Mouse (Mus musculus): ENCODE data around the gene Ttc9c. TPM values are rescaled to one million over a fixed set of nuclear protein-coding genes. Genes with fewer than 3 reads are reported as not detected.
A peak's percentile ranks its signal among the peaks of the same experiment; 100 is the strongest.

The Ttc9c gene
- 52.8 and 68.7 TPM in 2 replicates for polyA plus RNA-seq (2011; ENCODE audit: insufficient read length, low read depth, missing spikeins)

DNA sequence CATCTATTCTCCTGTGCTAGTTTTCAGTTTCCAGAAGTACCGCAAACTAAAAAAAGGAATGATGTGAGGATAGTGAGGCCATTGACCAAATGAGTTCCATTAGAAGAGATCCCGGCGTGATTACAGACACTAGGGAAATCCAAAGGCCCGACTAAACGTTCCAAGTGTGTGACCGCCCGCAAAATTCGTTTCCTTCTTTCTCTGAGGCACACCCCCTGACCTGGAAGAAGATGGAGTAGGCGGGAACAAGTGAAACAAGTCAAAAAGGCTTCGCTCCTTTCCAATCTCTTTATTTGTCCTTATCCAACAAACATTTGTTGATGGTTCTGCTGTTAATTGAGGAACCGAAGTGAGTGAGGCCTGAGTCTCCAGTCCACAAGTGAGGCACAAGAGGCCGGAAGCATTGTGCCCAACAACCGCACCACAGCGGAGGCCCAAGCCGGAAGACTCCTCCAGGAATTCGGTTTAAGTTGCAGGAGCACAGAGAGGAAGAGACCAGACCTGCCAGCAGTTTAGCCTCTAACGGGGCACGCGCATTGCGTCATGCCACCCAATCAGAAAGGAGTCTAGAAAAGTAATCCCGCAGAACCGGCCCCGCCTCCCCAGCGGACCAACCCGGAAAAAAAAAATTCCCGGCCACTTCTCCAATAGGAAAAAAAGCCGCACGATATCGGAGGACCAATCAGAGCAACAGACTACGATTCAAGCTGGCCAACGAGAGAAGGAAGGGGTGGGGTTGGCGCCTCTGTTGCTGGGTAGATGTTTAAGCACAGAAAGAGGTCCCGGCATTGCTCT lies at the start of gene Ttc9c:
TSS of gene Ttc9c (minus strand) at position 533 of the 795 bp plus-strand sequence.
- TF ChIP-seq CTCF (IDR thresholded peaks at IDR 0.05; ENCODE audit: borderline replicate concordance, insufficient read depth, low read length) (no peak), POLR2A (IDR thresholded peaks at IDR 0.05; ENCODE audit: low read depth, low read length) (peak; percentile 81)
- H3K4me1 ChIP-seq (ENCODE audit: control insufficient read depth, insufficient read depth, low read length): no peaks in the 10 kb centered on the region; the same call in 1 of the 2 replicates
- peak within 1 kb of the TSS; percentile 95 for H3K4me3 ChIP-seq (ENCODE audit: insufficient read depth, low read length)
- peak within 1 kb of the TSS; percentile 97 for H3K27ac ChIP-seq (ENCODE audit: insufficient read depth, low read length)

- Histone ChIP-seq H3K4me1 (ENCODE audit: control insufficient read depth, insufficient read depth, low read length) (no peaks in the 10 kb centered on the region), H3K4me3 (ENCODE audit: insufficient read depth, low read length) (no peak overlapping the region), H3K27ac (ENCODE audit: insufficient read depth, low read length) (no peak overlapping the region)
- TF ChIP-seq CTCF (IDR thresholded peaks at IDR 0.05; ENCODE audit: borderline replicate concordance, insufficient read depth, low read length): no peak
- no peak for TF ChIP-seq POLR2A (IDR thresholded peaks at IDR 0.05; ENCODE audit: low read depth, low read length)
Observed at GRCm38 (mm10) chr19:8864265-8864664, 45.1 kb upstream of the Ttc9c start.

DNA sequence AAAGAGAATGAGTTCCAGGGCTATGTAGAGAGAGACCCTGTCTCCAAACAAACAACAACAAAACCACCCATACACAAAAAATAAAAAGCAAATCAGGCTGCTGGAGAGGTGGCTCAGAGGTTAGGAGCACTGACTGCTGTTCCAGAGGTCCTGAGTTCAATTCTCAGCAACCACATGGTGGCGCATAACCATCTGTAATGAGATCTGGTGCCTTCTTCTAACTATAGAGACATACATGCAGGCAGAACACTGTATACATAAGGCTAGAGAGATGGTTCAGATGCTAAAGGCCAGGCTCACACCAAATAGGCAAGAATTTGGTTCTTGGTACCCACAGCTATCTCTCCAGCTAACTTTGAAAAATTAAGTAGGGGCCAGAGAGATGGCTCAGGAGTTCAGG lies 39.9 kb upstream of the Ttc9c start:
- no peaks in the 10 kb centered on the region for H3K4me1 ChIP-seq (ENCODE audit: control insufficient read depth, insufficient read depth, low read length)
- no peak overlapping the region for H3K27ac ChIP-seq (ENCODE audit: insufficient read depth, low read length)
- TF ChIP-seq POLR2A (IDR thresholded peaks at IDR 0.05; ENCODE audit: low read depth, low read length) (no peak), CTCF (IDR thresholded peaks at IDR 0.05; ENCODE audit: borderline replicate concordance, insufficient read depth, low read length) (no peak)
- no peak overlapping the region for H3K4me3 ChIP-seq (ENCODE audit: insufficient read depth, low read length)

DNA sequence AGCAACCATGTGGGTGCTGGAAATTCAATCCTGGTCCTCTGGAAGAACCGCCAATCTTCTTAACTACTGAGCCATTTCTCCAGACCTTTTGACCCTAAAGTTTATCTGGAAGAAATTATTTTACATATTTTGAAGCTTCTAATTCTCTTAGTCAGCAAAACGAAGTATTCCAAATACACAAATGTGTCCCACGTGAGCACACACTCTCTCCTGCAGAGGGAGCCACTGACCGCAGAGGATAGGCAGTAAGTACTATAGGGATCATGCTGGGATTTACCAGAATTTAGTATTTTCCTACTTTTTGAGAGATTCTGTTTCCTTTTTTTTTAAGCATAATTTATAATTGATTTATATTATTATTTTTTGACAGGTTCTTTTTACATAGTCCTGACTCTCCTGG lies 38.6 kb upstream of the Ttc9c start:
- H3K4me3 ChIP-seq (ENCODE audit: insufficient read depth, low read length): no peak overlapping the region
- no peak overlapping the region for H3K27ac ChIP-seq (ENCODE audit: insufficient read depth, low read length)
- TF ChIP-seq CTCF (IDR thresholded peaks at IDR 0.05; ENCODE audit: borderline replicate concordance, insufficient read depth, low read length): peak; percentile 70; the same call in 1 of the 2 replicates
- no peak for TF ChIP-seq POLR2A (IDR thresholded peaks at IDR 0.05; ENCODE audit: low read depth, low read length)
- H3K4me1 ChIP-seq (ENCODE audit: control insufficient read depth, insufficient read depth, low read length): no peaks in the 10 kb centered on the region

DNA sequence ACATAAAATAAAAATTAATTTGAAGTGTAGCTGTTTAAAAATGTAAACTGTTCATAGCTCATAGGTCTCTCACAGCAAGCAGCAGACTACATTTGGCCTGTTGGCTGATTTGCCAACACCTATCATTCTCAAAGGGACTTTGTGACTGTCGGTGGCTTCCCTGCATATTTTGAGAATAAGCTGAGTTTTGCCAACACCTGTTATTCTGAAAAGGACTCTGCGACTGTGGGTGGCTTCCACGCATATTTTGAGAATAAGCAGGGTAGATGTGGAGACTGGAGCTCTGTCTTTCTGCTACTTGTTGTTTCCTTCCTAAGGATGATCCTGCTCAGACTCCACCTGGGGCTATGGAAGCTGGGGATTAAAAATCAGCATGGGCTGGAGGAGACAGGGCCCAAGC lies 34.0 kb upstream of the Ttc9c start:
- TF ChIP-seq POLR2A (IDR thresholded peaks at IDR 0.05; ENCODE audit: low read depth, low read length) (no peak), CTCF (IDR thresholded peaks at IDR 0.05; ENCODE audit: borderline replicate concordance, insufficient read depth, low read length) (no peak)
- Histone ChIP-seq H3K4me1 (ENCODE audit: control insufficient read depth, insufficient read depth, low read length) (0 out of 2 replicates have a peak, but pooled peaks cover 2% of the 10 kb centered on the region), H3K4me3 (ENCODE audit: insufficient read depth, low read length) (no peak overlapping the region), H3K27ac (ENCODE audit: insufficient read depth, low read length) (no peak overlapping the region)

DNA sequence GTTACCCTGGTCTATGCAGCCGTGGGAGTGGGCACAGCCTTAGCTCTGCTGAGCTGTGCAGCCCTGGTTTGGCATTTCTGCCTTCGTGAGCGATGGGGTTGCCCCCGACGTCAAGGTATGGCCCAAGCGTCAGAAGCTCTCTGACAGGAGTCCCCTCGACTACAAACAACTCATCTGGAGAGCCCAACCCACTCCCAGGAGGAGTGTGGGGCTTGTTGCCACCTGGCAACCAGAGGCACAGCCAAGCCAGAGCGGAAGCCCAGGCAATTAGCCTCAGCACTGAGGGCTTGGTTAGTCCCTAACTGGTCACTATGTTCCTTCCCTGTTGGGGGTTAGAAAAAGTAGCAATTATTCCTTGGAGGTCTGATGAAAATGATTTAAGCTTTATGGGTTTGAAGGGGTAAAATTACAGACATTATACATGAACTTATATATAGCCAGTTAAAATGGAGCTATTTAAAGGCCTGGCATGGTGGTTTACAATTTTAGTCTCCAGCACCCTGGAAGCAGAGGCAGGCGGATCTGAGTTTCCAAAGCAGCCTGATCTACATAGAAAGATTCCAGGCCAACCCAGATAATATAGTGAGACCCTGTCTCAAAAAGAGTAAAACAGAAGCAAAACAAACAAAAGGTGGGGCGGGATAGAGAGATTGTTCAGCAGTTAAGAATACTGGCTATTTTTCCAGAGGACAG lies 33.2 kb upstream of the Ttc9c start:
- no peak for TF ChIP-seq CTCF (IDR thresholded peaks at IDR 0.05; ENCODE audit: borderline replicate concordance, insufficient read depth, low read length)
- no peak for TF ChIP-seq POLR2A (IDR thresholded peaks at IDR 0.05; ENCODE audit: low read depth, low read length)
- Histone ChIP-seq H3K4me3 (ENCODE audit: insufficient read depth, low read length) (no peak overlapping the region), H3K27ac (ENCODE audit: insufficient read depth, low read length) (no peak overlapping the region), H3K4me1 (ENCODE audit: control insufficient read depth, insufficient read depth, low read length) (0 out of 2 replicates have a peak, but pooled peaks cover 2% of the 10 kb centered on the region)

DNA sequence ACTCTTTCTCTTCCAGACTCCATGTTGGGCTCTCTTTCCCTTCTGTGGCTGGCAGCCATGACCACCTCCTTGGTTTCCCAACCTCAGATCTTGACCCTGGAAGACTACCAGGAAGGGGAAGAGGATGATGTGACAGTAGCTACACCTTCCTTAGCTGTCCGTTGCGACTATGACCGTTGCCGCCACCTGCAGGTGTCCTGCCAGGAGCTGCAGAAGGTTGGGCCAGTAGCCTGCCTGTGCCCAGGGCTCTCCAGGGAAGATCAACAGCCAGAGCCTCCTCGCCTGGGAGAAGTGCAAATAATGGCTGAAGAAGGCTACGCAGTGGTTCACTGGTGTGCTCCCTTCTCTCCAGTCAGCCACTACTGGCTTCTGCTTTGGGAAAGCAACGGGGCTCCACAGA lies 32.5 kb upstream of the Ttc9c start:
- Histone ChIP-seq H3K4me3 (ENCODE audit: insufficient read depth, low read length) (no peak overlapping the region), H3K27ac (ENCODE audit: insufficient read depth, low read length) (no peak overlapping the region), H3K4me1 (ENCODE audit: control insufficient read depth, insufficient read depth, low read length) (0 out of 2 replicates have a peak, but pooled peaks cover 2% of the 10 kb centered on the region)
- TF ChIP-seq POLR2A (IDR thresholded peaks at IDR 0.05; ENCODE audit: low read depth, low read length) (no peak), CTCF (IDR thresholded peaks at IDR 0.05; ENCODE audit: borderline replicate concordance, insufficient read depth, low read length) (no peak)

DNA sequence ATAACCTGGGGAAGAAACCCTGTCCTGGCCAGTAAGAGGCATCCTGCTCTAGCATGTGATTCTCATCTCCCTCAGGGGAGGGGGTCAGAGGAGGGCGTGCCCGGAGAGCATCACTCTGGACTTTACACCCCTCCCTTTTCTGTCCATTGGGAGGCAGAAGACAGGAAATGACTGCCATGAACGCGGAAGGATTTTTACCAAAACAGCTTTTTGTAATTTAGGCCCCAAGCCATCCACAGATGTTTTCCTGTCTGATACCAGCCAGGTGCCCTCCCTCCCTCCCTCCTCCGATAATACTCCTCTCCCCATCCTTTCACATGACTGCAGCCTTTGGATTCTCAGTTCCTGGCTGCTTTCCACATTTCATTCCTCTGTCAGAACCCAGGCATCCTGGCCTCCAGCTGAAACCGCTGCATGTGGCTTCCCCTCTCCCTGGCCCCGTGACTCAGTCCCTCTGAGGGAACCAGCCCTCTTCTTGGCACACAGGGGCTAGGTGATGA lies 31.3 kb upstream of the Ttc9c start, which contains the start of gene Lrrn4cl:
TSS of gene Lrrn4cl (plus strand) at position 367 of the 500 bp plus-strand sequence.
- Histone ChIP-seq H3K4me1 (ENCODE audit: control insufficient read depth, insufficient read depth, low read length) (0 out of 2 replicates have a peak, but pooled peaks cover 2% of the 10 kb centered on the region), H3K4me3 (ENCODE audit: insufficient read depth, low read length) (no peak within 1 kb of the TSS), H3K27ac (ENCODE audit: insufficient read depth, low read length) (peak within 1 kb of the TSS; percentile 64)
- TF ChIP-seq POLR2A (IDR thresholded peaks at IDR 0.05; ENCODE audit: low read depth, low read length) (peak; percentile 3; the same call in 1 of the 2 replicates), CTCF (IDR thresholded peaks at IDR 0.05; ENCODE audit: borderline replicate concordance, insufficient read depth, low read length) (no peak)

DNA sequence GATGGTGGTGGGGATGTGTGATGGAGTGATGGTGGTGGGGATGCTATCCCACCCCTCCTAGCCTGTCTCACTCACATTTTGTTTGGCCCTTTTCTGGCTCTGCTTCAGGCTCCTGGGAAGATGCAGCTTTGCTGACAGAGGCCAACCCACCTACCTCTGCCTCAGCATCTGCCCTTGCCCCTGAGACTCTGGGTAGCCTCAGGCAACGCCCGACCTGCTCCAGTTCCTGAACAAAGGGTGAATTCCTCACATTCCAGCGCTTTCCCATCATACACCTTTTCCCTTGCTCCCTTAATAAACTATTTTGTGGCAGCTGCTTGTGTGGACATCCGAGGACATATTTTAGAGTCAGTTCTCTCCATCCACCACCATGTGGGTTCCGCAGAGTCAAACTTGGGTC lies 29.2 kb upstream of the Ttc9c start:
- TF ChIP-seq POLR2A (IDR thresholded peaks at IDR 0.05; ENCODE audit: low read depth, low read length): no peak
- no peak for TF ChIP-seq CTCF (IDR thresholded peaks at IDR 0.05; ENCODE audit: borderline replicate concordance, insufficient read depth, low read length)
- H3K4me1 ChIP-seq (ENCODE audit: control insufficient read depth, insufficient read depth, low read length): 0 out of 2 replicates have a peak, but pooled peaks cover 2% of the 10 kb centered on the region

More for the DNA sequence above, 29.2 kb upstream of the Ttc9c start:
- Histone ChIP-seq H3K4me3 (ENCODE audit: insufficient read depth, low read length) (no peak overlapping the region), H3K27ac (ENCODE audit: insufficient read depth, low read length) (no peak overlapping the region)
